Mouse (Mus musculus) E14TG2a.4 (cell line): ENCODE measurements around the gene Arhgap30.

Experiments
- CTCF ChIP-seq: conservative IDR thresholded peaks from 2 replicates; pipeline ENCODE4 v1.5.1; 2014; ENCODE audit warnings: low read length
- NANOG ChIP-seq: IDR thresholded peaks from 2 replicates; pipeline ENCODE4 v1.6.1; 2014; ENCODE audit warnings: borderline replicate concordance, low read length, mixed read lengths
- POU5F1 ChIP-seq: IDR thresholded peaks from 2 replicates; pipeline ENCODE4 v1.6.1; 2014; ENCODE audit warnings: low read length, borderline replicate concordance

DNA sequence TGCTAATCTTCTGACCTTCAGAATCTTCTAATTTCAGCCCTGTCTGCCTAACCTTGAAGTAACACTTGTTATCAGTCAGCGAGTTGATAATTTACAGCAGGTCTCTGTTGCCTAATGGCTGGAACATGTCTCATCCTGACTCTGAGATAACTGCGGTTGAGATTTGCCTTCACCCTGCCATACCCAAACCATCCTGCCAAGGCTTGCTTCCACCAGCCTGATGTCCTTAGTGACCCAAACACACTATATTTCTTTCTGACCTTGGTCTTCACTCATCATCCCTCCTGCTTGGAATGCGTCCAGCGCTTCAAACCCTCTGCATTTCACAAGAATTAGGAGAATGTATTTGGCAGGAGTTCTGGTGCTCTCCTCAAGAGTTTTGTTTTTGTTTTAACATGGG, 36.4 kb downstream of the Arhgap30 start:
- TF ChIP-seq CTCF, result no peak
- TF ChIP-seq NANOG, result no peak
- no peak for TF ChIP-seq POU5F1
